Mouse (Mus musculus): Measurements from ENCODE around the gene Sephs2.

The Sephs2 gene

GRCm38 (mm10) chr7:127233765-127234164 is 40.1 kb downstream of the Sephs2 start:
- in situ Hi-C loops (cut with MboI, MseI): loop anchor here (5.0 to 25.0 kb wide), 2 partner anchors 1154 to 1179 kb away; no protein-coding TSS in a partner anchor

- in situ Hi-C loops (cut with MboI, MseI): loop anchor here (5.0 to 25.0 kb wide), 2 partner anchors 1154 to 1179 kb away; no protein-coding TSS in a partner anchor
Measured at GRCm38 (mm10) chr7:127233368-127233749, 40.5 kb downstream of the Sephs2 start.

- in situ Hi-C loops (cut with MboI, MseI): loop anchor here (5.0 to 25.0 kb wide), 2 partner anchors 1155 to 1180 kb away; no protein-coding TSS in a partner anchor
Measured at GRCm38 (mm10) chr7:127232622-127233367, 41.1 kb downstream of the Sephs2 start, which contains the start of the genes Zfp553 and Sept1. Gene Zfp553 (plus strand): TSS chr7:127233061. Gene Sept1 (minus strand): TSS chr7:127233130.

GRCm38 (mm10) chr7:127231826-127232621 is 41.8 kb downstream of the Sephs2 start:
- in situ Hi-C loops (cut with MboI, MseI): loop anchor here (5.0 to 25.0 kb wide), 2 partner anchors 1155 to 1180 kb away; no protein-coding TSS in a partner anchor

- in situ Hi-C loops (cut with MboI, MseI): loop anchor here (5.0 to 25.0 kb wide), 2 partner anchors 1156 to 1181 kb away; no protein-coding TSS in a partner anchor
Measured at GRCm38 (mm10) chr7:127231376-127231775, 42.5 kb downstream of the Sephs2 start.

GRCm38 (mm10) chr7:127228615-127229303 is 45.1 kb downstream of the Sephs2 start:
- in situ Hi-C loops (cut with MboI, MseI): loop anchor here in 1 of 2 experiments (25.0 kb wide), 1 partner anchor 1159 kb away; no protein-coding TSS in a partner anchor

GRCm38 (mm10) chr7:127225147-127225995 is 48.5 kb downstream of the Sephs2 start:
- in situ Hi-C loops (cut with MboI, MseI): loop anchor here in 1 of 2 experiments (25.0 kb wide), 1 partner anchor 1162 kb away; no protein-coding TSS in a partner anchor

GRCm38 (mm10) chr7:127224616-127225015 is 49.2 kb downstream of the Sephs2 start:
- in situ Hi-C loops (cut with MboI, MseI): loop anchor here in 1 of 2 experiments (25.0 kb wide), 1 partner anchor 1163 kb away; no protein-coding TSS in a partner anchor

GRCm38 (mm10) chr7:127223515-127224478 is 50.1 kb downstream of the Sephs2 start:
- in situ Hi-C loops (cut with MboI, MseI): no loop called here

- in situ Hi-C loops (cut with MboI, MseI): no loop called here
Measured at GRCm38 (mm10) chr7:127223106-127223505, 50.7 kb downstream of the Sephs2 start.

All from T-helper 17 cell (primary cell).